ENCODE assay signal across 27 mouse cellular contexts in genomic region chr6:50336376-50336775, GRCm38 (mm10).
DNase-seq lines count a peak whose midpoint lies in the region; ATAC-seq lines count a peak whose summit lies in the region.
"Had no signal": no experiment of that assay in that cellular context is flagged by ENCODE, and none has a peak within 500 bp of the region (broad histone marks: within the 10 kb centered on the region; RNA-seq: fewer than 3 reads in every experiment).

No protein-coding gene starts in this region.

- H3K4me1 ChIP-seq in heart, embryonic 12.5 days (replicated peaks) = peaks cover 46% of the 10 kb centered on the region
- H3K4me1 ChIP-seq in heart, embryonic 16.5 days (ENCODE audit: control insufficient read depth, insufficient read depth, low read length) = peaks cover 24% of the 10 kb centered on the region
- no peaks in the 10 kb centered on the region for H3K4me1 ChIP-seq in forebrain, embryonic 12.5 days
- H3K4me1 ChIP-seq: embryonic facial prominence, embryonic 13.5 days; forebrain, embryonic 10.5 days; hindbrain, embryonic 12.5 days; hindbrain, embryonic 15.5 days had no signal

- H3K4me3 ChIP-seq in heart, embryonic 12.5 days = no peak overlapping the region
- H3K4me3 ChIP-seq in heart, embryonic 16.5 days (ENCODE audit: low read length) = no peak overlapping the region
- no peak overlapping the region for H3K4me3 ChIP-seq in forebrain, embryonic 12.5 days (replicated peaks)
- H3K4me3 ChIP-seq: embryonic facial prominence, embryonic 10.5 days; embryonic facial prominence, embryonic 13.5 days; erythroblast, embryonic 14.5 days; forebrain, embryonic 10.5 days; gastrocnemius, adult 2 months; hindbrain, embryonic 12.5 days; hindbrain, embryonic 15.5 days had no signal

- H3K4me2 ChIP-seq in heart, embryonic 12.5 days = no peak overlapping the region
- no peak overlapping the region for H3K4me2 ChIP-seq in heart, embryonic 16.5 days (ENCODE audit: low read depth, low read length)
- H3K4me2 ChIP-seq in forebrain, embryonic 12.5 days = no peak overlapping the region
- H3K4me2 ChIP-seq: embryonic facial prominence, embryonic 13.5 days; hindbrain, embryonic 12.5 days; hindbrain, embryonic 15.5 days had no signal

- peaks cover 9% of the 10 kb centered on the region; the same call in 1 of the 2 replicates for H3K36me3 ChIP-seq in heart, embryonic 12.5 days
- H3K36me3 ChIP-seq in heart, embryonic 16.5 days (ENCODE audit: control insufficient read depth, insufficient read depth) = peaks cover 1% of the 10 kb centered on the region
- no peaks in the 10 kb centered on the region for H3K36me3 ChIP-seq in forebrain, embryonic 12.5 days (replicated peaks)
- H3K36me3 ChIP-seq: embryonic facial prominence, embryonic 10.5 days; forebrain, embryonic 10.5 days; hindbrain, embryonic 12.5 days; hindbrain, embryonic 15.5 days had no signal

- DNase-seq in heart, adult 11 months = no peak
- no peak for DNase-seq in heart, adult 9 months (ENCODE audit: low spot score in 2 of 2)
- peak; percentile 70 for DNase-seq in fat pad, adult 2 months (ENCODE audit: extremely low read depth, low read depth, low spot score)
- DNase-seq: adrenal gland, adult 2 months; adrenal gland, postnatal 14 days; cerebellum, adult 11-12 months; cerebellum, adult 8-10 months; cerebellum, postnatal 10 days; cerebellum, postnatal 36 days; embryo, embryonic 11 days; forebrain, postnatal 0 days; gastrocnemius, adult 2 months; gastrocnemius, postnatal 14 days; heart, postnatal 10 days; kidney, adult 2 months had no signal

- WGBS in heart, embryonic 12.5 days = 78% methylated on average over 2 of the region's 2 CpGs
- 77% methylated on average over 2 of the region's 2 CpGs for WGBS in heart, embryonic 16.5 days
- WGBS in forebrain, embryonic 12.5 days = 95% methylated on average over 2 of the region's 2 CpGs

- H3K9ac ChIP-seq in heart, embryonic 12.5 days = no peak overlapping the region
- H3K9ac ChIP-seq in heart, embryonic 16.5 days (ENCODE audit: low read length) = no peak overlapping the region
- no peak overlapping the region for H3K9ac ChIP-seq in forebrain, embryonic 12.5 days
- H3K9ac ChIP-seq: embryonic facial prominence, embryonic 13.5 days; forebrain, postnatal 0 days; hindbrain, embryonic 12.5 days; hindbrain, embryonic 15.5 days had no signal

- ATAC-seq in heart, embryonic 12.5 days (ENCODE audit: insufficient number of reproducible peaks, low FRiP score) = no peak
- no peak for ATAC-seq in heart, embryonic 16.5 days (replicated peaks; ENCODE audit: extremely low read depth, insufficient read depth, low FRiP score)
- ATAC-seq in forebrain, embryonic 12.5 days (ENCODE audit: low FRiP score) = no peak
- ATAC-seq: CD4-positive, CD25-positive, alpha-beta regulatory T cell, adult 4 months; forebrain, embryonic 14.5 days; forebrain, postnatal 0 days; intestine, postnatal 0 days had no signal

- H3K27me3 ChIP-seq in heart, embryonic 12.5 days (replicated peaks) = no peaks in the 10 kb centered on the region
- H3K27me3 ChIP-seq in heart, embryonic 16.5 days (ENCODE audit: control insufficient read depth, insufficient read depth, low read length) = no peaks in the 10 kb centered on the region
- no peaks in the 10 kb centered on the region for H3K27me3 ChIP-seq in forebrain, embryonic 12.5 days
- H3K27me3 ChIP-seq: embryonic facial prominence, embryonic 13.5 days; hindbrain, embryonic 12.5 days; hindbrain, embryonic 15.5 days had no signal

- peak overlapping the region; percentile 87 for H3K27ac ChIP-seq in heart, embryonic 12.5 days (ENCODE audit: poor library complexity, severe bottlenecking)
- H3K27ac ChIP-seq in heart, embryonic 16.5 days (ENCODE audit: low read length) = peak overlapping the region; percentile 78
- H3K27ac ChIP-seq in forebrain, embryonic 12.5 days = no peak overlapping the region
- H3K27ac ChIP-seq: embryonic facial prominence, embryonic 10.5 days; embryonic facial prominence, embryonic 13.5 days; forebrain, embryonic 10.5 days; gastrocnemius, adult 2 months; hindbrain, embryonic 12.5 days; hindbrain, embryonic 15.5 days had no signal

- H3K9me3 ChIP-seq in heart, embryonic 12.5 days (replicated peaks) = no peaks in the 10 kb centered on the region
- no peaks in the 10 kb centered on the region for H3K9me3 ChIP-seq in heart, embryonic 16.5 days (replicated peaks; ENCODE audit: control insufficient read depth, low read length)
- no peaks in the 10 kb centered on the region for H3K9me3 ChIP-seq in forebrain, embryonic 12.5 days
- H3K9me3 ChIP-seq: embryonic facial prominence, embryonic 10.5 days; embryonic facial prominence, embryonic 13.5 days; forebrain, embryonic 10.5 days; hindbrain, embryonic 12.5 days; hindbrain, embryonic 15.5 days had no signal
